22 mouse cellular contexts compared by ENCODE assay signal in genomic region chr3:18341757-18342156, GRCm38 (mm10).
"Had no signal": no experiment of that assay in that cellular context is flagged by ENCODE, and none has a peak within 500 bp of the region (broad histone marks: within the 10 kb centered on the region; RNA-seq: fewer than 3 reads in every experiment).

No protein-coding gene starts in this region.

- H3K9me3 ChIP-seq: limb, embryonic 10.5 days; limb, embryonic 13.5 days; liver, embryonic 12.5 days; liver, embryonic 15.5 days; lung, embryonic 15.5 days; megakaryocyte, embryonic 14.5 days; midbrain, embryonic 10.5 days; midbrain, embryonic 13.5 days; stomach, embryonic 15.5 days had no signal

- H3K27ac ChIP-seq: limb, embryonic 10.5 days; limb, embryonic 13.5 days; liver, embryonic 12.5 days; liver, embryonic 15.5 days; lung, embryonic 15.5 days; midbrain, embryonic 10.5 days; midbrain, embryonic 13.5 days; stomach, embryonic 15.5 days had no signal

- H3K4me3 ChIP-seq: limb, embryonic 10.5 days; limb, embryonic 13.5 days; liver, embryonic 12.5 days; liver, embryonic 15.5 days; lung, embryonic 15.5 days; megakaryocyte, embryonic 14.5 days; midbrain, embryonic 10.5 days; midbrain, embryonic 13.5 days; myocyte; stomach, embryonic 15.5 days had no signal

- H3K4me1 ChIP-seq: limb, embryonic 10.5 days; limb, embryonic 13.5 days; liver, embryonic 12.5 days; liver, embryonic 15.5 days; lung, embryonic 15.5 days; megakaryocyte, embryonic 14.5 days; midbrain, embryonic 10.5 days; midbrain, embryonic 13.5 days; stomach, embryonic 15.5 days had no signal

- H3K27me3 ChIP-seq: limb, embryonic 13.5 days; liver, embryonic 12.5 days; liver, embryonic 15.5 days; lung, embryonic 15.5 days; megakaryocyte, embryonic 14.5 days; midbrain, embryonic 13.5 days; stomach, embryonic 15.5 days had no signal

- DNase-seq: kidney, adult 11 months; kidney, adult 9 months; kidney, postnatal 14 days; kidney, postnatal 4 days; liver; lung, adult 18-20 months; lung, postnatal 10 days; lung, postnatal 36 days; right cerebral cortex, postnatal 25 days; spleen, adult 18-20 months; thymus, postnatal 25 days had no signal

- H3K4me2 ChIP-seq: limb, embryonic 13.5 days; liver, embryonic 12.5 days; liver, embryonic 15.5 days; lung, embryonic 15.5 days; midbrain, embryonic 13.5 days; stomach, embryonic 15.5 days had no signal

- ATAC-seq: liver, embryonic 12.5 days; midbrain, embryonic 13.5 days; midbrain, embryonic 16.5 days had no signal

- H3K9ac ChIP-seq: limb, embryonic 13.5 days; liver, embryonic 12.5 days; liver, embryonic 15.5 days; lung, embryonic 15.5 days; midbrain, embryonic 13.5 days; stomach, embryonic 15.5 days had no signal

- H3K36me3 ChIP-seq: limb, embryonic 10.5 days; limb, embryonic 13.5 days; liver, embryonic 12.5 days; liver, embryonic 15.5 days; lung, embryonic 15.5 days; midbrain, embryonic 10.5 days; midbrain, embryonic 13.5 days; stomach, embryonic 15.5 days had no signal
